Mouse (Mus musculus) layer of hippocampus, postnatal 25 days (tissue): ENCODE results near the gene Sptbn4. TPM values are rescaled to one million over a fixed set of nuclear protein-coding genes. Genes with fewer than 3 reads are reported as not detected.
A peak's percentile ranks its signal among the peaks of the same experiment; 100 is the strongest.

Experiments
- DNase-seq, 2 experiments: peaks; one replicate each; pipeline ENCODE4 v3.0.0; 2022; ENCODE audit warnings: mixed read lengths in 2 of 2, low spot score in 1 of 2; ENCODE audit errors: extremely low spot score in 1 of 2
- total RNA-seq, 2 experiments: library from RNA; stranded (reverse); gene quantifications; 2 replicates each; pipeline ENCODE4 v1.2.3; 2021

Sptbn4 gene
- total RNA-seq, 2 experiments from 2014 or later = 121 to 142 TPM

- DNase-seq = no peak
Observed at GRCm38 (mm10) chr7:27356861-27357594, 90.5 kb downstream of the Sptbn4 start, which contains the start of gene Gm20479. TSS of gene Gm20479 (minus strand) at chr7:27357419.

DNA sequence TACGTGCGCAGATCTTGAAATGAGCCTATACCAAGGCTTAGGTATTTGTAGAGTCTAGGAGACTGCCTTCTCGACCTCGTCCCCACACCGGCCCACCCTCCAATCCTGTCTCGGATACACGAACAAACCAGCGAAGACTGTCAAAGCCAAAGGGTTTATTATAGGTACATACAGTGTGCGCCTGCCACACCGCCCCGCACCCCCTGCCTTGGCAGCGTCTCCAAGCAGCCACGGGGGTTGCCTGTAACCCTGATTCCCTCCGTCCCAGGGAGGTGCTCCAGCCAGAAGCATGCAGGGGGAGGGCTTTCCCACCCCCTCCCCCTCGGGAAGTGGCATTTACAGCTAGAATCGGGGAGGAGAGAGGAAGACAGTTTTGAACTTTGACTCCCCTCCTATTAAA is 91.2 kb downstream of the Sptbn4 start:
- DNase-seq = no peak

- peak; percentile 69 to 71 for DNase-seq
Observed at GRCm38 (mm10) chr7:27355745-27356240, 91.7 kb downstream of the Sptbn4 start, which contains the start of gene Shkbp1. TSS of gene Shkbp1 (minus strand) at chr7:27356019.

GRCm38 (mm10) chr7:27355261-27355660 is 92.2 kb downstream of the Sptbn4 start:
- no peak for DNase-seq

DNA sequence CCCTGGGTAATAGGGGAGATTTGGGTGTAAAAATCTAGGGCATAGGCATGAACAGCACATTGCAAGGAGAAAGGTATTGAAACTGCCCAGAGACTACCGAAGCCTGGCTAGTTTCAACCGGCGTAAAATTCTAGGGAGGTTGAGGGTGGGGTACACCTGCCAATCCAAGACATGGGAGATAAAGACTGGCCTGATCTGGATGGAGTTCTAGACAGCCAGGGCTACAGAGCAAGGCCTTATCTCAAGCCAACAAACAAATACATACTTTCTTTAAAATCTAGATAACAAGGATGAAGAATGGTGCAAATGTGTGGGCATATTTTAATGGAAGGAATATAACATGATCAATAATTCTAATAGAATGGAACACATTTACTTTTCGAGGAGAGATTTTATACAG is 92.7 kb downstream of the Sptbn4 start:
- DNase-seq = no peak

DNA sequence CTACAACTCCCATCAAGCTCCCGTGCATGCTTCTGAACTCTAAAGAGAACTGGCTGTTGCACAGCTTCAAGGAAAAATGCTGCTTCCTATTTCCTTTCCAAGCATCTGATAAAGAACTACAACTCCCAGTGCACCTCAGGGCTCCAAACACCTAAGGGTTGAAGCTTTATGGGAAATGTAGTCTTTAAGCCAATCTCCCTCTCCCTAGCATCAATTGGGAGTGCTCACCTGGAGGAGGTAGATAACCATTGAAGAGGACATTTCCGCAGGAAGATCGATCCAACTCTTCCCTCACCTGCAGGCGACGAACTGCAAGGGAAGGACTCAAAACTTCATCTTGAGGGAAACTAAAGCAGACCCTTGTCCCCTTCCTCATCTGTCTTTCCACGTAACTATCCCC is 93.3 kb downstream of the Sptbn4 start:
- DNase-seq = no peak

DNA sequence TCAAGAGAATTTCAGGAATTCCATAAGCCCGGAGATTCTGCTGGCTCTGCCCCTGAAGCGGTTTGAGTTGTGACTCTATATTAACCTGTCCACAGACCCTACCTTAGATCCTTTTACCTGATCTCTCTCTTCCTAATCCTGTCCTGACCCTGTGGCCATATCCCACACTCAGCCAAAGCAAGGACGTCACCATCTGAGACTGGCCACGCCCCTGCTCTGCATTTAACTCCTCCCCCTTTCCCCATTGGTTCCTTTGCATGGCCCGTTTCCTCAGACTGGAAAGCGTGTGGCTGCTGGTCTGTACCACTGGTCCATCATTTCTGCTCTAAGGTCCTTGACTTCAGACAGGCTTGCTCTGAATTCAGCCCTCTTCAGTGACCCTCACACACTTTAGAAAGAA is 102.0 kb downstream of the Sptbn4 start:
- DNase-seq = no peak

- no peak for DNase-seq
Observed at GRCm38 (mm10) chr7:27342595-27342994, 104.9 kb downstream of the Sptbn4 start.

GRCm38 (mm10) chr7:27339519-27339918 is 108.0 kb downstream of the Sptbn4 start:
- no peak for DNase-seq

- no peak for DNase-seq
Observed at GRCm38 (mm10) chr7:27339114-27339513, 108.4 kb downstream of the Sptbn4 start.

DNA sequence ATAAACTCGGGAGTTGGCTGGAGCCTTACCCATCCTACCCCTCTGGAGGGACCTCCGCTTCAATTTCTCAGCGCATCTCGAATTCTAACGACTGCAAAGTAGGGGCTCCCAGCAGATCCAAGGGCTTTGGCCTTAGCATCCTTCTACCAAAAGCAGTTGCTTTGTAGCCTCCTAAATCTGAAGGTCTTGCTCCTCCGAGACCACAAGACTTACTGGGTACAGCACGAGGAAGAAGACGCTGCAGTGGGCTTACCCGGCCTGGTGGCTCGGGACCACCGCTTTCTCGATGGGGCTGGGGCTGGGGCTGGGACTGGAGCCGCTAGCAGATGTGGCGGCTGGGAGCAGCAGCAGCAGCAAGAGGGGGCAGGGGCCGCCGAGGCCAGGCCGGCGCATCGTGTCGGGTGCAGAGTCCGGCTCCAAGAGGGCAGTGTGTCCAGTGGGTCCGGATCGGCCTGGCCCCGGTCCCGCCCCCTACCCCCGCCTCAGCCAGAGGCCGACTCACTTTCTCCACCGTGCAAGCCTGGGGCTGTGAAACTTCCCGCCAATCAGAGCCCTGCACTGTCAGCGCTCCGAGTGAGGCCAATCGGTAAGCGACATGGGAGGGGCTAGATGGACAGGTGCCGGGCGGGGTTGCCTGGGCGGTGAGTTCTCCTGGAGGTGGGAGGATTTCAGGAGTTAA is 110.2 kb downstream of the Sptbn4 start, which contains the start of gene Ltbp4:
Gene Ltbp4 (minus strand): TSS at position 518 of the 679 bp plus-strand sequence.
- no peak for DNase-seq

GRCm38 (mm10) chr7:27335928-27336823 is 111.3 kb downstream of the Sptbn4 start:
- DNase-seq = peak; percentile 88 to 97

DNA sequence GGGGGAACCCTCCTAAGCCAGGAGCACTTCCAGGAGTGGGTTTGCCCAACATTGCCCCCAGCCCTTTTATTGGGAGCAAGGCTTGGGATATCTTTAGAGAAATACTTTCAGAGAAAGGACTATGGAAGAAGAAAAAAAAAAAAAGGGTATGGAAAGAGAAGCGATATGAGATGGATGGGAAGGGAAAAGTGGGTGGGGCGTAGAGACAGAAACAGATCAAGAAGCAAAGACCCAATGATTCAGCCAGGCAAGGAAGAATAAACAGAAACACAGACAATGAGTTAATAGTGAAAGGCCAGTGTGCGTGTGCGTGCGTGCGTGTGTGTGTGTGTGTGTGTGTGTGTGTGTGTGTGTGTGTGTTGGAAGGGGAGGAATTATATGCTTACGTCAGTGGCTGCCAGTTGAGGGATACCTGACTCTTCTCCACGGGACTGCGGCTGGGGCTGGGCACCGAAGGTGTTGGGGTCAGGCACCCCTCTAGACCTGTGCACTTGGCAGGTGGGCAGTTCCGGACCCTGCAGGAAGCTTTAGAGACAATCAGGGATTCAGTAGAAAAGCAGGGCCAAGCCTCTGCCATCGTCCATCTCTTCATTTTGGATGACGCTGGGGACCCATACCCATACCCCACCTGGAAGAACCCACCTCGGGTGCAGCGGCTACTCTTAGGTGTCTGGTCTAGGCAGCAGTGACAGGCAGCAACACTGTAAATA is 112.3 kb downstream of the Sptbn4 start:
- DNase-seq = no peak

- no peak for DNase-seq
Observed at GRCm38 (mm10) chr7:27334405-27334911, 113.0 kb downstream of the Sptbn4 start.

- DNase-seq = no peak
Observed at GRCm38 (mm10) chr7:27333316-27333941, 114.1 kb downstream of the Sptbn4 start.

GRCm38 (mm10) chr7:27332353-27333199 is 114.9 kb downstream of the Sptbn4 start:
- peak; percentile 68 to 84 for DNase-seq

DNA sequence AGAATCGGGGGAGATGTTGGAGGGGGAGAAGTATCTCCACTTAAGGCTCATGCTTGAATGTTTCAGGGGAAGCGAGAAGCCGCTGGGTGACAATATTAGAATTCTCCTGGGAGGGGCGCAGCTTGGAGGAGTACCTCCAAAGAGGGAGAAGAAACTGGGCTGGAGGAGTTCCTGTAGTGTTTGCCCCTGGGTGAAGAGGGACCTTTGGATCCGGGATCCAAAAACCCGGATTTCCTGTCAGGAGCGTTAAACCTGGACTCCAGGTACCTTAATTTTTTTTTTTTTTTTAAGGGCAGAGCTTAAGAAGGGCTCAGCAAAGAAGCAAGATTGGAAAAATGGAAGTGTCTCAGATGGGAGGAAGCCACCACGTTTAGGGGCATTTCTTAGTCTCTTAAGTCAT is 115.6 kb downstream of the Sptbn4 start:
- DNase-seq = no peak

DNA sequence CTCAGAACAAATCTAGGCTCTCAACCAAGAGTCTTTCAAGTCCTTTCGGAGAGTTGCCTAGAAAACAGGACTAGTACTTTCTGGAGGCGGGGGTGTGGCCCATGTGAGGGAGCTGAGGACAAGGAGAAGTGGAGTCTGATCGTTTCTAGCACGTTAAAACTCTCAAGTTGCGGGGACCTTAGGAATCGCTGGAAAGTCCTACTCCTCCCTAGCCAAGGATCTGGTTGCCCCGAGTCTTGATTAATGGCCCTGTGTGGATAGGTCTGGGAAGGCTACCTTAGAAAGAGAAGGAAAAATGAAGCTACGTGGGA is 116.0 kb downstream of the Sptbn4 start:
- DNase-seq = no peak
